Mouse (Mus musculus): ENCODE results near the gene Muc1. TPM values are rescaled to one million over a fixed set of nuclear protein-coding genes. Genes with fewer than 3 reads are reported as not detected.

Gene Muc1
- total and polyA plus RNA-seq, 3 experiments, result 0.04 to 1.1 TPM; not detected in 1

GRCm38 (mm10) chr3:89278643-89279042 is 49.8 kb downstream of the Muc1 start:
- Histone ChIP-seq H3K4me1 (ENCODE audit: control insufficient read depth in 1 of 2, insufficient read depth in 2 of 2, low read length in 2 of 2) (no peaks in the 10 kb centered on the region), H3K27me3 (ENCODE audit: control insufficient read depth in 1 of 2, insufficient read depth in 2 of 2, low read length in 2 of 2) (peaks cover 29 to 40% of the 10 kb centered on the region in 2 experiments), H3K36me3 (ENCODE audit: control insufficient read depth in 1 of 2, insufficient read depth in 2 of 2, low read length in 2 of 2) (no peaks in the 10 kb centered on the region), H3K79me2 (ENCODE audit: control insufficient read depth, insufficient read depth, low read length, poor library complexity) (no peaks in the 10 kb centered on the region), H3K9me3 (replicated peaks; ENCODE audit: insufficient read depth, low read length) (no peaks in the 10 kb centered on the region), H3K4me3 (ENCODE audit: control insufficient read depth in 1 of 2, insufficient read depth in 1 of 2, low read depth in 2 of 2, low read length in 2 of 2) (no peak overlapping the region), H3K9ac (ENCODE audit: control insufficient read depth, low read depth, low read length, poor library complexity, severe bottlenecking) (no peak overlapping the region), H3K27ac (ENCODE audit: control insufficient read depth, low read depth, low read length) (no peak overlapping the region)
- no peak for DNase-seq (ENCODE audit: low read depth, low spot score)
- no peak for TF ChIP-seq NRF1 (IDR thresholded peaks at IDR 0.05; ENCODE audit: insufficient read depth, low read depth, low read length, poor library complexity, severe bottlenecking)
- TF ChIP-seq TCF12 (IDR thresholded peaks at IDR 0.05; ENCODE audit: low read depth, low read length), result no peak
- TF ChIP-seq HCFC1 (IDR thresholded peaks at IDR 0.05; ENCODE audit: low read depth, low read length), result no peak
- TF ChIP-seq ETS1 (IDR thresholded peaks at IDR 0.05; ENCODE audit: low read depth, low read length), result no peak
- TF ChIP-seq USF1 (IDR thresholded peaks at IDR 0.05; ENCODE audit: low read depth, low read length), result no peak
- TF ChIP-seq ZC3H11A (IDR thresholded peaks at IDR 0.05; ENCODE audit: low read depth, low read length), result no peak
- TF ChIP-seq KAT2A (conservative IDR thresholded peaks at IDR 0.05; ENCODE audit: low read depth, low read length), result no peak
- no peak for TF ChIP-seq MAX (IDR thresholded peaks at IDR 0.05; ENCODE audit: low read length)
- no peak for TF ChIP-seq RAD21 (IDR thresholded peaks at IDR 0.05; ENCODE audit: low read depth, low read length)
- TF ChIP-seq SMC3 (IDR thresholded peaks at IDR 0.05; ENCODE audit: low read depth, low read length), result no peak
- TF ChIP-seq ZMIZ1 (IDR thresholded peaks at IDR 0.05; ENCODE audit: low read depth, low read length), result no peak
- TF ChIP-seq ELF1 (IDR thresholded peaks at IDR 0.05; ENCODE audit: low read depth, low read length), result no peak
- TF ChIP-seq GATA1 (IDR thresholded peaks at IDR 0.05; ENCODE audit: low read depth, low read length), result no peak
- TF ChIP-seq E2F4 (IDR thresholded peaks at IDR 0.05; ENCODE audit: borderline replicate concordance, low read depth, low read length), result no peak

GRCm38 (mm10) chr3:89279153-89279890 is 50.5 kb downstream of the Muc1 start:
- Histone ChIP-seq H3K27me3 (ENCODE audit: control insufficient read depth in 1 of 2, insufficient read depth in 2 of 2, low read length in 2 of 2) (peaks cover 29 to 42% of the 10 kb centered on the region in 2 experiments), H3K9me3 (replicated peaks; ENCODE audit: insufficient read depth, low read length) (no peaks in the 10 kb centered on the region), H3K9ac (ENCODE audit: control insufficient read depth, low read depth, low read length, poor library complexity, severe bottlenecking) (no peak overlapping the region; the same call in 1 of the 2 replicates), H3K4me3 (ENCODE audit: control insufficient read depth in 1 of 2, insufficient read depth in 1 of 2, low read depth in 2 of 2, low read length in 2 of 2) (peak overlapping the region; percentile 24 to 41; a peak in 3 of 4 replicates), H3K27ac (ENCODE audit: control insufficient read depth, low read depth, low read length) (no peak overlapping the region), H3K36me3 (ENCODE audit: control insufficient read depth in 1 of 2, insufficient read depth in 2 of 2, low read length in 2 of 2) (no peaks in the 10 kb centered on the region), H3K4me1 (ENCODE audit: control insufficient read depth in 1 of 2, insufficient read depth in 2 of 2, low read length in 2 of 2) (no peaks in the 10 kb centered on the region), H3K79me2 (ENCODE audit: control insufficient read depth, insufficient read depth, low read length, poor library complexity) (no peaks in the 10 kb centered on the region)
- no peak for TF ChIP-seq E2F4 (IDR thresholded peaks at IDR 0.05; ENCODE audit: borderline replicate concordance, low read depth, low read length)
- TF ChIP-seq ZKSCAN1 (IDR thresholded peaks at IDR 0.05; ENCODE audit: low read depth, low read length), result no peak
- TF ChIP-seq ZMIZ1 (IDR thresholded peaks at IDR 0.05; ENCODE audit: low read depth, low read length), result no peak
- TF ChIP-seq USF2 (IDR thresholded peaks at IDR 0.05; ENCODE audit: borderline replicate concordance in 1 of 2, insufficient read depth in 1 of 2, low read depth in 1 of 2, low read length in 2 of 2), result no peak
- TF ChIP-seq GATA1 (IDR thresholded peaks at IDR 0.05; ENCODE audit: low read depth, low read length), result no peak
- no peak for TF ChIP-seq KAT2A (conservative IDR thresholded peaks at IDR 0.05; ENCODE audit: low read depth, low read length)
- no peak for TF ChIP-seq CTCF (IDR thresholded peaks at IDR 0.05 in 2 of 3, conservative IDR thresholded peaks at IDR 0.05 in 1 of 3; ENCODE audit: control insufficient read depth in 1 of 3, insufficient read depth in 1 of 3, low read depth in 2 of 3, low read length in 3 of 3, poor library complexity in 1 of 3, severe bottlenecking in 1 of 3)
- no peak for TF ChIP-seq TAL1 (IDR thresholded peaks at IDR 0.05; ENCODE audit: low read length)
- DNase-seq (ENCODE audit: low read depth, low spot score), result peak; percentile 62
